Mouse (Mus musculus) testis, adult 2 months (tissue): ENCODE measurements around the gene Dgkg.

Source experiments
- CTCF ChIP-seq: fragments of 200-500 bp; IDR thresholded peaks from 2 replicates; pipeline ENCODE4 v1.5.1; 2012; ENCODE audit warnings: low read depth, mild to moderate bottlenecking, inconsistent platforms, low read length, moderate library complexity; ENCODE audit not compliant: control insufficient read depth, insufficient read depth, insufficient replicate concordance
- POLR2A ChIP-seq: fragments of 200-500 bp; IDR thresholded peaks from 2 replicates; pipeline ENCODE4 v1.6.1; 2012; ENCODE audit warnings: low read depth, mild to moderate bottlenecking, inconsistent platforms, low read length, moderate library complexity; ENCODE audit not compliant: control insufficient read depth

GRCm38 (mm10) chr16:22642054-22642453 is 15.0 kb downstream of the Dgkg start:
- no peak for TF ChIP-seq POLR2A
- TF ChIP-seq CTCF: no peak
